Mouse (Mus musculus) heart, adult 2 months (tissue): ENCODE measurements around the gene Reln. TPM values are rescaled to one million over a fixed set of nuclear protein-coding genes. Genes with fewer than 3 reads are reported as not detected.

Experiments
- DNase-seq, 2 experiments: peaks; one replicate each; pipeline ENCODE4 v3.0.0; 2021
- H3K27ac ChIP-seq: fragments of 200-600 bp; 2 replicates; pipeline ENCODE4 v1.8.1; 2022
- H3K27me3 ChIP-seq: fragments of 200-500 bp; 2 replicates; pipeline ENCODE4 v1.6.1; 2012; ENCODE audit warnings: mild to moderate bottlenecking, low read length, inconsistent platforms, mixed read lengths; ENCODE audit not compliant: control insufficient read depth, insufficient read depth
- H3K36me3 ChIP-seq: fragments of 200-500 bp; 2 replicates; pipeline ENCODE4 v1.6.1; 2012; ENCODE audit warnings: low read length, inconsistent platforms; ENCODE audit not compliant: control insufficient read depth, insufficient read depth
- H3K4me1 ChIP-seq: fragments of 200-500 bp; 2 replicates; pipeline ENCODE4 v1.6.1; 2011; ENCODE audit warnings: low read length; ENCODE audit not compliant: control insufficient read depth, insufficient read depth
- H3K4me3 ChIP-seq: fragments of 200-600 bp; 2 replicates; pipeline ENCODE4 v1.8.1; 2022
- H3K79me2 ChIP-seq: fragments of 200-500 bp; replicated peaks from 2 replicates; pipeline ENCODE4 v1.6.1; 2012; ENCODE audit warnings: mild to moderate bottlenecking, inconsistent platforms, low read length, moderate library complexity, mixed read lengths; ENCODE audit not compliant: control insufficient read depth, insufficient read depth
- H3K9ac ChIP-seq: fragments of 200-500 bp; 2 replicates; pipeline ENCODE4 v1.6.1; 2012; ENCODE audit warnings: low read depth, mild to moderate bottlenecking, control low read depth, inconsistent platforms, low read length, mixed read lengths
- CTCF ChIP-seq: fragments of 200-600 bp; IDR thresholded peaks from 2 replicates; pipeline ENCODE4 v1.8.1; 2022; ENCODE audit warnings: antibody characterized with exemption, mild to moderate bottlenecking, moderate library complexity
- EP300 ChIP-seq: fragments of 200-500 bp; IDR thresholded peaks from 2 replicates; pipeline ENCODE4 v1.6.1; 2011; ENCODE audit warnings: low read depth, low read length, control low read depth; ENCODE audit not compliant: insufficient read depth
- POLR2A ChIP-seq: fragments of 200-500 bp; IDR thresholded peaks from 2 replicates; pipeline ENCODE4 v1.6.1; 2011; ENCODE audit warnings: mild to moderate bottlenecking, low read depth, low read length, control low read depth; ENCODE audit not compliant: insufficient read depth
- WGBS: fragments of 180-500 bp; shearing (Covaris S2); methylation state at CpG from one replicate; pipeline ENCODE4 v1.1.7; 2018; 5-methylcytosine and 5-hydroxymethylcytosine counted together
- intact Hi-C: fragments of 180-260 bp; cut with DNase I; formaldehyde crosslinking; loops from one replicate; pipeline ENCODE4 v1.15.1; 2025
- long read RNA-seq: library from polyadenylated mRNA; stranded (forward); transcript quantifications from one replicate; pipeline ENCODE4 v2.0.0, GENCODE M21; 2021
- polyA plus RNA-seq: library from polyadenylated mRNA; depleted of rRNA; stranded (reverse); fragments of >200 nt; gene quantifications from 2 replicates; pipeline ENCODE4 v1.2.3, GENCODE M21; 2012; rRNA removed
- total RNA-seq, 2 experiments: library from RNA; stranded (reverse); gene quantifications; 2 replicates each; pipeline ENCODE4 v1.2.3; 2021

The Reln gene
- total RNA-seq (1 to 10 TPM; 2.6 to 4.0 TPM), polyA plus RNA-seq (2.6 and 4.7 TPM in 2 replicates)
- long read RNA-seq, partial matches to known transcripts: 2 of 2 reads
- long read RNA-seq, other reads (novel, unspliced or antisense): 0 of 2 reads

DNA sequence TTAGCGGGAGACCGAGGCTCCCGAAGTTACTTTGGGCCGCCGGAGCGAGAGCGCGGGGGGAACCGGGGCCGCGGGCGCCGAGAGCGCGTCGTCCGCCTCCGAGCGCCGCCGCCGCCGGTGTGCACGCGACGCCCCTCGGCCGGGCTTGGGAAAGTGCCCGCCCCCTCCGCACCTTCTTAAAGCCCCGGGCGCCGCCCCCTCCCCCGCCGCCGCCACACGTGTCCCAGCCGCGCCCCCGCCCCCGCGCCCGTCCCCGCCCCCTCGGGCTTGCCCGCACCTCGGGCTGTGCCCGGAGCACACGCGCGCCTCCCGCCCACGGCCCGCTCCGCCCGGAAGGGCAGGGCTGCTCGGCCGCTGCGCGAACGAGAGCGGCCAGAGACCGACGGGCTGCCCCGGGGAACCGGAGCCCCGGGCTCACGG is at the start of gene Reln:
Gene Reln (minus strand): TSS at position 147 of the 420 bp plus-strand sequence.
- H3K9ac ChIP-seq: no peak within 1 kb of the TSS; the same call in 1 of the 2 replicates
- H3K27me3 ChIP-seq: peaks cover 17% of the 10 kb centered on the region
- DNase-seq: no peak
- H3K27ac ChIP-seq: no peak within 1 kb of the TSS
- no peaks in the 10 kb centered on the region for H3K79me2 ChIP-seq
- TF ChIP-seq POLR2A (no peak), CTCF (no peak), EP300 (no peak)
- 2% methylated on average over 47 of the region's 68 CpGs for WGBS
- intact Hi-C loops: no loop called here
- H3K4me1 ChIP-seq: no peaks in the 10 kb centered on the region
- H3K4me3 ChIP-seq: peak within 1 kb of the TSS; percentile 27
- H3K36me3 ChIP-seq: no peaks in the 10 kb centered on the region

DNA sequence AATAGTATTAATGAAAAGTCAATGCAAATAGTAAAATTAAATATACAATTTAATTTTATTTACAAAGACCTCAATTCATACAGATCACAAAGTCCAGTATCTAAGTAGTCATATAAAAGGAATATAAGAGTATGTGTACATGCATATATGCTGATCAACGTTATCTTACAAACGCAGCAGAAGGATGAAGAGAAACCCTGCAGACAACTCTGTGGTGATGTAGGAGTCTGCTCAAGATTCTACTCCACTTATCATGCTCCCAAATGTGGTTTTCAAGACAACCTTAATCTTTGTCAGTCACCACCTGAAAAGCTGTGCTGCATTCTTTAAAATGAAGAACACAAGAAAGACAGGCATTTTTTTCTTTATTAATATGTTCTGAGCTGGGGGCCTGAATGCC is 44.0 kb upstream of the Reln start:
- H3K9ac ChIP-seq: no peak overlapping the region
- H3K4me3 ChIP-seq: no peak overlapping the region
- 71% methylated on average over 2 of the region's 2 CpGs for WGBS
- H3K27me3 ChIP-seq: no peaks in the 10 kb centered on the region
- TF ChIP-seq CTCF (no peak), POLR2A (no peak), EP300 (no peak)
- no peaks in the 10 kb centered on the region for H3K79me2 ChIP-seq
- intact Hi-C loops: no loop called here
- no peak overlapping the region for H3K27ac ChIP-seq
- no peak for DNase-seq
- H3K36me3 ChIP-seq: no peaks in the 10 kb centered on the region
- no peaks in the 10 kb centered on the region for H3K4me1 ChIP-seq

DNA sequence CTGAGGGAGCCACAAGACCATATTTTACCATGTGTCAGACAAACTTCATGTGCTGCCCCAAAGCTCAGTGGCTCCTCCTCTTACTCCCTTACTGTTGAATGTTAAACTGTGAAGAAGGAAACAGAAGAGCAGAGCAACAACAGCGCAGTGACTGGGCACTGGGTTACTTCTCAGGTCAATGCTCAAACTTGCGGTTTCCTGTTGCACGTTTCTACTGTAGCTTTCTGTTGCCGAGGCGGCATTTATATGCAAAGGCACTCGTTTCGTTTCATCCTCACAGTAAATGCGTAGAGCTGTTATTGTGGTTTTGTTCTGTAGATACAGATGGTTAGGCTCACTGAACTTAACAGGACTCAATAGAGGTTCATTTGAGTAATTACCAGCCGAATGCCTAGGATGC is 16.0 kb upstream of the Reln start:
- no peak for DNase-seq
- intact Hi-C loops: no loop called here
- 75% methylated on average over 9 of the region's 9 CpGs for WGBS
- no peak overlapping the region for H3K9ac ChIP-seq
- no peaks in the 10 kb centered on the region for H3K27me3 ChIP-seq
- no peaks in the 10 kb centered on the region for H3K36me3 ChIP-seq
- no peak overlapping the region for H3K4me3 ChIP-seq
- no peaks in the 10 kb centered on the region for H3K4me1 ChIP-seq
- no peak overlapping the region for H3K27ac ChIP-seq
- no peaks in the 10 kb centered on the region for H3K79me2 ChIP-seq
- TF ChIP-seq POLR2A (no peak), CTCF (no peak), EP300 (no peak)

DNA sequence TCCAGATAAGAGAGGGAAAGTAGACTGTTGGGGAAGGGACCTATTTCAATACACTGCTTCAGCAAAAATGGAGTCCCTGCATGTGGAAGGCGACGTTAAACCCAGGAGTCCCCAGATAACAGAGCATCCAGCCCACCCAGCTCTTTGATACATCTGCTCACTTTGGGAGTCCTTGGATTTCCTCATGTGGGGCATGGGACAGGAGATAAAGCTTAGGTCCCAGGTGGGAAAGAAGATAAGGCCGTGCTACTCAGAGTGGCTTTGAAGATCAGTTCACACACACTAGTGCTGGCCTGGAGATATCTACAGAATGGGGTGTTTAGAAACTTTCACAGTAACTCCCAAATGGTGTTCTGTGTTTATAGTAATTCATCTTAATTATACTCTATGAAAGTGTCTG is 3.9 kb upstream of the Reln start:
- H3K79me2 ChIP-seq: no peaks in the 10 kb centered on the region
- H3K27me3 ChIP-seq: peaks cover 12% of the 10 kb centered on the region
- TF ChIP-seq CTCF (no peak), EP300 (no peak), POLR2A (no peak)
- H3K4me1 ChIP-seq: no peaks in the 10 kb centered on the region
- H3K9ac ChIP-seq: no peak overlapping the region
- H3K36me3 ChIP-seq: no peaks in the 10 kb centered on the region
- 26% methylated on average over 3 of the region's 3 CpGs for WGBS
- H3K27ac ChIP-seq: no peak overlapping the region
- no peak for DNase-seq
- intact Hi-C loops: no loop called here
- H3K4me3 ChIP-seq: no peak overlapping the region

DNA sequence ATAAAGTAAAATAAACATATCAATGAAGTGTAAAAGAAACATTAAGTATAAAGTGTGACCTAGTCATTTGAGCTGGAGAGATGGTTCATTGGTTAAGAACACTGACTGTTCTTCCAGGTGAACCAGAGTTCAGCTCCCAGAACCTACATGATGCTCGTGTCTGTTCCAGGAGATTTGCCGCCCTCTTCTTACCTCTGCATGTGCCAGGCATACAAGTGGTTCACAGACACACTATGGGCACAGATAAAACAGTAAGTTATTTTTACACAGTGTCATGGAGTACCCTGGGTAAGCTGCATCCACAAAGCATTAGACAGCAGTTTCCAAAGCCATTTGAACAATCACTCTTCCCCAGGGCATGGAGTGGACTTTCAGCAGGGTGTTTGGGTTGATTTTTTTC is 3.2 kb upstream of the Reln start:
- H3K27me3 ChIP-seq: peaks cover 14% of the 10 kb centered on the region
- WGBS: 44% methylated on average over 2 of the region's 2 CpGs
- H3K27ac ChIP-seq: no peak overlapping the region
- no peak for DNase-seq
- H3K79me2 ChIP-seq: no peaks in the 10 kb centered on the region
- H3K9ac ChIP-seq: no peak overlapping the region
- intact Hi-C loops: no loop called here
- H3K36me3 ChIP-seq: no peaks in the 10 kb centered on the region
- no peaks in the 10 kb centered on the region for H3K4me1 ChIP-seq
- H3K4me3 ChIP-seq: no peak overlapping the region
- TF ChIP-seq CTCF: no peak
- no peak for TF ChIP-seq POLR2A
- TF ChIP-seq EP300: no peak

DNA sequence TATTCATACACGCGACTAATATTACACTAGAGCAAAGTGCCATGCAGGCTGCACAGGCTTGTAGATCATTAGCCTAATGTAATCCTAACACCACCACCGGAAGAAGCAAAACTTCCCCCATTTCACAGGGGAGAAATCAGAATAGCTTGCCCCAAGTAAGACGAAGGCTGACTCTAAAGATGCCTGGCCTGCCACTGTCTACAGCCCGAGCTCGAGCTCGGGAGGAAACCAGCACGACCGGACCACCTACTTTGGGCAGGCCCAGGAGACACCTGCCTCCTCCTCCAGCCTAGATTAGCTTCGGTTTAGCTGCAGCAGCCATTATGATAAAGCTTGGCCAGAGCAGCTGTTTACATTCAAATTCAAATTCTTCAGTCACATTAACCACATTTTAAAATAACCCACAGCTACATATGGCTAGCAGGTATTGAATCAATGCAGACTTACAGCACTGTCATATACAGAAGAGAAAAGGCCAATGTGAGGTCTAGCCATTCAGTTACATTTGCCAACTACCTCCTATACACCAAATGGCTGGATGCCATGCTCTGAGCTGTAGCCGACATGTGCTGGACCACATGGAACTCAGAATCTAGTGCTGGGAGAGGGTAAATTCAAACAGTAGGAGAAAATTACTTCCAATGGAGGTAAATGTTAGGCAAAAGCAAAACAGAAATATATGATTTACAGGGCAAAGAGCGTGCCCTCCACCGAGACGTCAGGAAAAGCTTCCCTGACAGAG is 1.6 kb upstream of the Reln start:
- Histone ChIP-seq H3K27ac (no peak overlapping the region), H3K4me3 (no peak overlapping the region)
- no peak for DNase-seq

More for the DNA sequence above, 1.6 kb upstream of the Reln start:
- no peak overlapping the region for H3K9ac ChIP-seq
- no peaks in the 10 kb centered on the region for H3K36me3 ChIP-seq
- WGBS: 46% methylated on average over 14 of the region's 14 CpGs
- H3K4me1 ChIP-seq: no peaks in the 10 kb centered on the region
- no peak for TF ChIP-seq POLR2A
- no peak for TF ChIP-seq CTCF
- no peak for TF ChIP-seq EP300
- intact Hi-C loops: no loop called here
- H3K27me3 ChIP-seq: peaks cover 17% of the 10 kb centered on the region
- no peaks in the 10 kb centered on the region for H3K79me2 ChIP-seq
